Mouse (Mus musculus) heart, postnatal 36 days (tissue): ENCODE results near the gene Cela2a. TPM values are rescaled to one million over a fixed set of nuclear protein-coding genes. Genes with fewer than 3 reads are reported as not detected.
"Not testable (repeated sequence)": the region's sequence is repeated elsewhere in the genome, so short reads cannot be mapped to it uniquely, and the experiment has no call there.

Experiments
- DNase-seq, 2 experiments: peaks; one replicate each; pipeline ENCODE4 v3.0.0; 2021 to 2022
- intact Hi-C: fragments of 180-260 bp; cut with DNase I; formaldehyde crosslinking; loops from one replicate; pipeline ENCODE4 v1.15.1; 2025
- total RNA-seq, 2 experiments: library from RNA; stranded (reverse); gene quantifications; 2 replicates each; pipeline ENCODE4 v1.2.3; 2021

Gene Cela2a
- total RNA-seq, 2 experiments from 2014 or later: not detected

- intact Hi-C loops: no loop called here
- DNase-seq: no peak
Observed at GRCm38 (mm10) chr4:141781201-141781985, 44.6 kb downstream of the Cela2a start.

- no peak for DNase-seq
- intact Hi-C loops: no loop called here
Observed at GRCm38 (mm10) chr4:141779828-141780227, 46.1 kb downstream of the Cela2a start.

- DNase-seq, intact Hi-C loops: not testable (repeated sequence)
Observed at GRCm38 (mm10) chr4:141773019-141773418, 52.9 kb downstream of the Cela2a start.

GRCm38 (mm10) chr4:141771823-141772222 lies 54.1 kb downstream of the Cela2a start:
- no peak for DNase-seq
- intact Hi-C loops: no loop called here

- DNase-seq: no peak
- intact Hi-C loops: loop anchor here (5.0 kb wide), 1 partner anchor 47 kb away; the partner anchor contains the start of gene Ddi2
Observed at GRCm38 (mm10) chr4:141769501-141770160, 56.3 kb downstream of the Cela2a start.

- DNase-seq: no peak
- intact Hi-C loops: loop anchor here (5.0 kb wide), 1 partner anchor 45 kb away; the partner anchor contains the start of gene Ddi2
Observed at GRCm38 (mm10) chr4:141767353-141768036, 58.5 kb downstream of the Cela2a start.

GRCm38 (mm10) chr4:141766668-141767352 lies 59.1 kb downstream of the Cela2a start:
- intact Hi-C loops: loop anchor here (5.0 kb wide), 1 partner anchor 45 kb away; the partner anchor contains the start of gene Ddi2
- peak; percentile 64 to 75 for DNase-seq

GRCm38 (mm10) chr4:141766316-141766667 lies 59.7 kb downstream of the Cela2a start:
- DNase-seq: peak in 1 of 2 experiments; percentile 31
- intact Hi-C loops: loop anchor here (5.0 kb wide), 1 partner anchor 44 kb away; the partner anchor contains the start of gene Ddi2

GRCm38 (mm10) chr4:141765008-141765407 lies 61.0 kb downstream of the Cela2a start:
- intact Hi-C loops: loop anchor here (5.0 kb wide), 1 partner anchor 43 kb away; the partner anchor contains the start of gene Ddi2
- DNase-seq: no peak

Other genes starting within 250 kb of the Cela2a start
- gene Fblim1, start 220.1 kb downstream of the Cela2a start, total RNA-seq: 100 to 1,000 TPM; 231 to 294 TPM
- 10 to 100 TPM; 26.1 to 29.2 TPM for gene Tmem82, start 207.5 kb downstream of the Cela2a start, total RNA-seq
- gene Slc25a34, start 202.3 kb downstream of the Cela2a start, total RNA-seq: 100 to 1,000 TPM; 160 to 170 TPM
- gene Plekhm2, start 161.3 kb downstream of the Cela2a start, total RNA-seq: 100 to 1,000 TPM; 103 to 112 TPM
- under 1 TPM in 1 of 2 experiments, not detected in 1; 1.00 TPM for gene Rsc1a1, start 140.6 kb downstream of the Cela2a start, total RNA-seq
- 10 to 100 TPM; 30.7 to 31.0 TPM for gene Ddi2, start 102.7 kb downstream of the Cela2a start, total RNA-seq
- under 1 TPM in 1 of 2 experiments, not detected in 1; 0.19 TPM for gene Agmat, start 79.5 kb downstream of the Cela2a start, total RNA-seq
- gene Dnajc16, start 35.2 kb downstream of the Cela2a start, total RNA-seq: 10 to 100 TPM; 20.3 to 20.5 TPM
- 1 to 10 TPM; 9.1 to 9.6 TPM for gene Casp9, start 32.5 kb downstream of the Cela2a start, total RNA-seq
- not detected for gene Ctrc, start 20.2 kb upstream of the Cela2a start, total RNA-seq
- gene Efhd2, start 48.8 kb upstream of the Cela2a start, total RNA-seq: 10 to 100 TPM; 20.4 to 21.3 TPM
- not detected for gene Fhad1, start 188.9 kb upstream of the Cela2a start, total RNA-seq